Mouse (Mus musculus) liver, embryonic 14.5 days (tissue): ENCODE measurements at regions not wholly inside any gene's neighbourhood (a gene's known extent, or its start where the extent isn't known, plus 50 kb on each side); places are given as distances from the start of the nearest gene placed in this dataset.

Experiments used
- ATAC-seq: fragments of 200-750 bp; cut with Nextera tagmentation; 2 replicates; pipeline ENCODE4 v1.8.0; 2017; ENCODE audit warnings: moderate number of reproducible peaks, mild to moderate bottlenecking, moderate library complexity; ENCODE audit not compliant: insufficient read depth
- DNase-seq, 3 experiments: peaks; one replicate each; pipeline ENCODE4 v3.0.0-alpha.2; 2012 to 2013; ENCODE audit warnings: low read depth in 3 of 3, low spot score in 3 of 3
- H3K27ac ChIP-seq: fragments of 300-500 bp; sonication (generic); 2 replicates; pipeline ENCODE4 v1.5.1; 2014; ENCODE audit warnings: moderate library complexity, mild to moderate bottlenecking, control low read depth, inconsistent platforms
- H3K27me3 ChIP-seq: fragments of 300-500 bp; sonication (generic); 2 replicates; pipeline ENCODE4 v1.6.1; 2014; ENCODE audit warnings: mild to moderate bottlenecking, low read length, moderate library complexity; ENCODE audit not compliant: control insufficient read depth, insufficient read depth
- H3K36me3 ChIP-seq: fragments of 300-500 bp; sonication (generic); replicated peaks from 2 replicates; pipeline ENCODE4 v1.6.1; 2014; ENCODE audit warnings: low read depth; ENCODE audit not compliant: control insufficient read depth, insufficient read depth
- H3K4me1 ChIP-seq, 2 experiments: fragments of 200-500 bp in 1 of 2; fragments of 300-500 bp in 1 of 2; sonication (generic) in 1 of 2; replicated peaks; 2 replicates each; pipeline ENCODE4 v1.6.1; 2012 to 2014; ENCODE audit warnings: antibody characterized with exemption in 1 of 2, inconsistent platforms in 1 of 2, low read length in 1 of 2; ENCODE audit not compliant: control insufficient read depth in 2 of 2, insufficient read depth in 2 of 2
- H3K4me2 ChIP-seq: fragments of 300-500 bp; sonication (generic); 2 replicates; pipeline ENCODE4 v1.6.1; 2014; ENCODE audit warnings: low read depth, mild to moderate bottlenecking, control low read depth, moderate library complexity
- H3K4me3 ChIP-seq, 2 experiments: fragments of 200-500 bp in 1 of 2; fragments of 300-500 bp in 1 of 2; sonication (generic) in 1 of 2; 2 replicates each; pipeline ENCODE4 v1.5.1; 2012 to 2014; ENCODE audit warnings: low read depth in 2 of 2, low read length in 2 of 2, mild to moderate bottlenecking in 2 of 2, control low read depth in 1 of 2, inconsistent platforms in 1 of 2, moderate library complexity in 1 of 2; ENCODE audit not compliant: insufficient read depth in 1 of 2
- H3K9ac ChIP-seq: fragments of 300-500 bp; sonication (generic); replicated peaks from 2 replicates; pipeline ENCODE4 v1.6.1; 2014; ENCODE audit warnings: mild to moderate bottlenecking, control low read depth, moderate library complexity
- H3K9me3 ChIP-seq: fragments of 300-500 bp; sonication (generic); 2 replicates; pipeline ENCODE4 v1.6.1; 2016; ENCODE audit warnings: low read length, mixed read lengths; ENCODE audit not compliant: control insufficient read depth
- CTCF ChIP-seq: IDR thresholded peaks from 2 replicates; pipeline ENCODE4 v1.5.1; 2016; ENCODE audit warnings: antibody characterized with exemption, low read depth, control low read depth
- EP300 ChIP-seq: IDR thresholded peaks from 2 replicates; pipeline ENCODE4 v1.6.1; 2016; ENCODE audit warnings: antibody characterized with exemption, low read depth
- WGBS: fragments of 180-500 bp; shearing (Covaris S2); extraction: QIAGEN DNeasy Blood & Tissue Kit; methylation state at CpG from one replicate; pipeline ENCODE4 v1.1.7; 2014; ENCODE audit not compliant: insufficient replicate concordance; 5-methylcytosine and 5-hydroxymethylcytosine counted together

DNA sequence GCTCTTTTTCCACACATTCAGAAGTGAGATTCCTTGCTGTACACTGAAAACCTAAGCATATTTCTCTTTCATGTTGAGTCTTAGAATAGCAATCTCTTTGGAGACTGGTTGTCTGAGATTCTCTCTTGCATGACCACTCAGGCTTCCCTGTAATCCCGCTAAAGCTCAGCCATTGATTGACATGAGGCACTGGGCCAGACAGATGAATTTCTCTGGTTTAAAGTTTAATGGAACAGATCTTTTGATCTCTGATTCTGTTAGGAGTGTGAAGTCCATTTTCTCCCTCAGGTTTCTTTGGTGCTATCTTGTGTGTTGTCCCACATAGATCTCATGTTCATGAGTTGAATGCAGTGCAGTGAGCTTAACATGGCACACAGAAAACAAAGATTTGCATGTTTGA lies 435.4 kb upstream of the Gpc5 start:
- ATAC-seq (no peak), DNase-seq (no peak)
- no peak for TF ChIP-seq EP300
- TF ChIP-seq CTCF, result no peak
- Histone ChIP-seq H3K4me1 (no peaks in the 10 kb centered on the region), H3K36me3 (no peaks in the 10 kb centered on the region), H3K27me3 (no peaks in the 10 kb centered on the region), H3K4me2 (no peak overlapping the region), H3K4me3 (no peak overlapping the region), H3K27ac (no peak overlapping the region), H3K9ac (no peak overlapping the region), H3K9me3 (no peaks in the 10 kb centered on the region)
- 45% methylated on average over 1 of the region's 1 CpGs for WGBS

GRCm38 (mm10) chr14:114662028-114662427 lies 430.0 kb upstream of the Gpc5 start:
- WGBS, result 45% methylated on average over 2 of the region's 2 CpGs
- ATAC-seq, result no peak

DNA sequence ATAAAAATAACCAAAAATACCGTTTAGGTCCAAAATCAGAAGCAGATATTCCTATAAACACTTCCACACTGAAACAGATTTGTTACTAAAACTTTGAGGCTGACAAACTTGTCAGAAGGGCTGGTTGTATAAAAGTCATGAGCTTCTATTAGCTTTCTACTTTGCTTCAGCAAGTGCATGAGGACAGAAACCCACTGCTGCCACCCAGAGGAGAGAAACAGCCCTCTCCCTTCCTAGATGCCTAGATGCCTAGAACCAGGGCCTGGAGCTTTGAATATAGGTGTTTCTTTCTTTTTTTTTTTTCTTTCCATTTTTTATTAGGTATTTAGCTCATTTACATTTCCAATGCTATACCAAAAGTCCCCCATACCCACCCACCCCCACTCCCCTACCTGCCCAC lies 406.9 kb upstream of the Gpc5 start:
- Histone ChIP-seq H3K4me1 (no peaks in the 10 kb centered on the region), H3K9ac (no peak overlapping the region), H3K4me3 (no peak overlapping the region), H3K4me2 (no peak overlapping the region), H3K27ac (no peak overlapping the region), H3K36me3 (no peaks in the 10 kb centered on the region), H3K27me3 (no peaks in the 10 kb centered on the region), H3K9me3 (no peaks in the 10 kb centered on the region)
- DNase-seq (no peak), ATAC-seq (no peak)
- 46% methylated on average over 1 of the region's 1 CpGs for WGBS
- no peak for TF ChIP-seq EP300

More at GRCm38 (mm10) chr14:114662028-114662427, 430.0 kb upstream of the Gpc5 start:
- Histone ChIP-seq H3K9me3 (no peaks in the 10 kb centered on the region), H3K4me3 (no peak overlapping the region), H3K27ac (no peak overlapping the region), H3K36me3 (no peaks in the 10 kb centered on the region), H3K27me3 (no peaks in the 10 kb centered on the region), H3K9ac (no peak overlapping the region), H3K4me2 (no peak overlapping the region), H3K4me1 (no peaks in the 10 kb centered on the region)
- DNase-seq, result no peak
- TF ChIP-seq CTCF (no peak), EP300 (no peak)

- DNase-seq (no peak), ATAC-seq (no peak)
- Histone ChIP-seq H3K9ac (no peak overlapping the region), H3K27me3 (no peaks in the 10 kb centered on the region), H3K36me3 (no peaks in the 10 kb centered on the region), H3K27ac (no peak overlapping the region), H3K4me2 (no peak overlapping the region), H3K4me3 (no peak overlapping the region), H3K9me3 (no peaks in the 10 kb centered on the region; the same call in 1 of the 2 replicates), H3K4me1 (no peaks in the 10 kb centered on the region)
- TF ChIP-seq CTCF (no peak), EP300 (no peak)
- 49% methylated on average over 1 of the region's 1 CpGs for WGBS
Observed at GRCm38 (mm10) chr14:114694930-114695329, 397.1 kb upstream of the Gpc5 start.

- DNase-seq, result no peak
Observed at GRCm38 (mm10) chr14:114697543-114697942, 394.5 kb upstream of the Gpc5 start.

More at GRCm38 (mm10) chr14:114697543-114697942, 394.5 kb upstream of the Gpc5 start:
- Histone ChIP-seq H3K4me2 (no peak overlapping the region), H3K4me1 (no peaks in the 10 kb centered on the region), H3K4me3 (no peak overlapping the region), H3K27me3 (no peaks in the 10 kb centered on the region), H3K9ac (no peak overlapping the region), H3K9me3 (no peaks in the 10 kb centered on the region; the same call in 1 of the 2 replicates), H3K27ac (no peak overlapping the region), H3K36me3 (no peaks in the 10 kb centered on the region)
- WGBS, result 50% methylated on average over 4 of the region's 4 CpGs
- ATAC-seq, result no peak
- TF ChIP-seq EP300, result no peak
- no peak for TF ChIP-seq CTCF
